Mouse (Mus musculus): ENCODE measurements at regions not wholly inside any gene's neighbourhood (a gene's known extent, or its start where the extent isn't known, plus 50 kb on each side); places are given as distances from the start of the nearest gene placed in this dataset.

DNA sequence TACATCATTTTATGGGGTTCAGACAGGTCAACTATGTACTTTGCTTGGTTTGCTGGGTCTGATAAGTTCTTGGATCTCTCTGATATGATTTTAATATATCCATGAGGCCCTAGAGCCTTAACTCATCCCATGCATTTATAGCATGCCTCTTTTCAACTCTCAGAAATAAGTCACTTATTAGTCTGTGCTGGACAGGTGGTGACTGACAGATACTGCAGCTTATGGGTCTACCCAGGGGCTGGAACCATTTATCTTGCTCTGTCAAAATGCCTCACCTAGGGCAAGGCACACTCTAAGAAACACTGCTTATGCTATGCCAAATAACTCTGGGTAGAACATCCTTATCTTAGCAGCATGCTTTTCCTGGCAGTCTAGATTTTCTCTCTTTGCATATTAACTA is 225.6 kb downstream of the Mbnl1 start:
- no peak for DNase-seq

DNA sequence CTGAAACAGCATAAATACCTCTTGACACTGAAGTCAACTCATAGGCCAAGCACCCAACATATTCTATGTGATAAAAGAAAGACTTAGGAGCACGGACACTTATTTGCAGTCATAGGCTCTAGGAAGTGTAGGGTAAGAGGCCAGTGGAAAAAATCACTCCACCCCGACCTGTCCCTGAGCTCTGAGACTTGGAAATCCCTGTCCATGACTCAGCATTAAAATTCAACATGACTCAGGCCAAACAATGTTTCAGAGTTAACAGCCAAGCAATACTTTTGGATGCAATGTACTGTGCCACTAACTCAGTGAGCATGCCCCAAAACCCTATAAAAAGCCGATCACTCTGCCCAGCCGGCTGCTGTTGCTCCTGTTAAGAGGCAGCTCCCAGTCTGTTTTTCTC is 234.5 kb downstream of the Mbnl1 start:
- no peak for DNase-seq

DNA sequence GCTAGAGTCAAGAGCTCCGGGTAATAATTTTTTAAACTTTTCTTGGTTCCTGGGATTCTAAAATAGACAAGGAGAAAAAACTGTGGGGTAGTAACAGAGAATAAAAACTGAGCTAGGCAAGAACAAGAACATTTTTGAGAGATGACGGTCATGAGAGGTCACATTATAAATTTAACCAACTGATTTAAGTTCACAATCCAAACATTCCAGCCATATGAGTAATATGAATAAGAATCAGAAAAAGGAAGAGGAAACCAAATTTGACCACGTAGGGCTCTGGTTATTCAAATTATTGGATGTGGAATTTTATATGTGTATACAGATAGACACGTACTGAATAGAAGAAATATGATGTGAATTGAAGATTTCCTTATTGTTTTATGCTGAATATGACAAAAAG is 240.3 kb downstream of the Mbnl1 start:
- no peak for DNase-seq

DNA sequence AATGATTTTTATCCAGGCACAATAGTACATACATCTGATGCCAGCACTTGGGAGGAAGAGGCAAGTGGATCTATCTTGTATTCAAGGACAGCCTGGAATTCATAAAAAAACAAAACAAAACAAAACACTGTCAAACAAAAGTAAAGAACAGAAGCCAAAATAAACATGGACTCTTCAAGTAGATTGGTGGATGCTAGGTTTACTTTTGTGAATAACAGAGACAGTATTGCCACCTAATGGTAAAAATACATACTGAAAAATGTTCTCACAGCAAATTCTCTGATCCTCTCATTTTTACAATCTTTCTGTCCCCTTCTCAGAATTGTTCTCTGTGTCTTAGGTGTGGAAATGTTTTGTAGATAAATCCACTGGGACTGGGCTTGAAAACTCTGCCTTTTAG is 247.7 kb downstream of the Mbnl1 start:
- no peak for DNase-seq

DNA sequence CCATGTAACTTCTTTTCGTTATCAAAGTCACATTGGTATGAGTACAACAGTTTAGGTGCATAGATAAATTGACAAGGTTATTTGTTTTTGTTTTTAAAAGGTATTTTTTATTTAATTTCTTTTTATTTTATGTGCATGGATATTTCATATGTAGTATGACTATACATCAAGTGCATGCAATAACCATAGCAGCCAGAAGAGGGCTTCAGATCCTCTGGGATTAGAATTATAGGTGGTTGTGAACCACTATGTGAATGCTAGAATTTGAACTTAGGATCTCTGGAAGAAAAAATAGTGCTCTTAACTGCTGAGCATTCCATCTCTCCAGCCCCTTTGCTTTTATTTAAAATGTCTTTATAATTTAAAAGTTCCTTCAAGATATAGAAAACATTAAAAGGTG is 258.7 kb downstream of the Mbnl1 start:
- DNase-seq = no peak

DNA sequence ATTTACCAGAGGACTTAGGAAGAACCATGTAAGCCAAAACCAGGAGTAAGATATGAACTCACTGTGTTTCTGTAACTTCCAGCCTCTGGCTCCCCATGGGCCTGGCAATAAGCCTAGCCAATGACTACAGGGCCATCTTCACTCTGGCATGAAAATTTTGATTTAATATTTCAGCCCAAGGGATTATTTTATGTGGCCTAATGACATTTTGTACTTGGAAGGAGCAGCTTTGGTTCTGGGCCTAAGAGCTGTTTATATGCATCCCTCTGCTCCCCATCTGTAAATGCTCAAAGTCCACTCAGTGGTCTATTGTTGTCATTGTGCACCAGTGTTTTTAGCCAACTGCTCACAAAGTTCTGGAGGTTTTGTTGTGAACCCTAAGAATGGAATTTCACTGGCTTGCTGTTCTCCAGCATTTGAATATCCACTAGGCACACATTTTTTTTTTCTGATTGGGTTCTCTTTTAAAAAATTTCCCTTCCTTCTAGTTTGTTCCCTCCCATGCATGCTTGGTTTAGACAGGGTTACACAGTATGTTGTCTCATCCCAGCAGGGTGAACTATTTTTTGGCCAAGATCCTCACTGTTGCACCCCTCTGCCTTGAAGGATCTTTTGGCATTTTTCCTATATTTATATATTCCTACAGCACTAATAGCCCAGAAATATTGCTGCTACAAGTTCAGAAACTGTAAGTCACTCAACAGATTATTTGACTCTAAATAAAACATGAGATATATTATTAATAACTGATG is 261.9 kb upstream of the P2ry1 start:
- DNase-seq = no peak

DNA sequence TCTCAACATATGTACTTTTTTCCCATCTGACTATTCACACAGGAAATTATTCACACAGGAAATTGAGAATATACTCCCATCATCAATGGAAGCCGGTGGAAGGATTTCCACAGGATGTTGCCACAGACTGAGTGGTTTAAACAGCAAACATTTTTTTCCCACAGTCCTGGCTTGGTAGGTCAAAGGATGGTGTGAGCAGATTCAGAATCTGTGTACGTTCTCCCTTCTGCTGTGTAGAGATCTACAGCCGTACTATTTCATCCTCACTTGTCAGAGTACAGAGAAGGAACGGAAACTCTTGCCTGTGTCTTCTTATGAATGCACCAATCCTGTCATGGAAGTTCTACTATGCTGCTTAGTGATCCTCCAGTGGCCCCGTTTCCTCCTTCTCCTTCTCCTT is 261.2 kb upstream of the P2ry1 start:
- no peak for DNase-seq

DNA sequence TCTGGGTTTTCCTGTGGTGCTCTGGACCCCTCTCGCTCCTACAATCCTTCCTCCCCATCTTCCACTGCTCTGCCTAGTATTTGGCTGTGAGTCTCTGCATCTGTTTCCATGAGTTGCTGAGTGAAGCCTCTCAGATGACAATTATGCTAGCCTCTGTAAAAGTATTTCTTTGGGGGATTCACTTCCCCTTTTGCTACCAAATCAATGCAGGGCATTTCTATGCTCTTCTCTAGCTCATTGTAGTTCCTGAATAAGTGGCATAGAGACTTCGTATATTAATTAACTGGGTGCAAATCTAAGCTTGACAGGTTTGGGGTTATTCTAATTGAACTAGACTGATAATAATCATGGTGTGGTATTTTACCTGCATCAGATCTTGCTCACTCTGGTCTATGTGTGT is 260.4 kb upstream of the P2ry1 start:
- no peak for DNase-seq

DNA sequence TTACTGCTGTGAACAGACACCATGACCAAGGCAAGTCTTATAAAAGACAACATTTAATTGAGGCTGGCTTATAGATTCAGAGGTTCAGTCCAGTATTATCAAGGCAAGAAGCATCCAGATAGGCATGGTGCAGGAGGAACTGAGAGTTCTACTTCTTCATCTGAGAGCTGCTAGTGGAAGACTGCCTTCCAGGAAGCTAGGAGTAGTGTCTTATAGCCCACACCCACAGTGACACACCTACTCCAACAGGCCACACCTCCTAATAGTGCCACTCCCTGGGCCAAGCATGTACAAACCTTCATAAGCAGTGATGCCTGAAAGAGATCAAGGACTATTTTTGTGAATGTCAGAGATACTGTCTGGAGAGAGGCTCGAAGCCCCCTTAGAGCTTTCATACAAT is 257.5 kb upstream of the P2ry1 start:
- DNase-seq = no peak

DNA sequence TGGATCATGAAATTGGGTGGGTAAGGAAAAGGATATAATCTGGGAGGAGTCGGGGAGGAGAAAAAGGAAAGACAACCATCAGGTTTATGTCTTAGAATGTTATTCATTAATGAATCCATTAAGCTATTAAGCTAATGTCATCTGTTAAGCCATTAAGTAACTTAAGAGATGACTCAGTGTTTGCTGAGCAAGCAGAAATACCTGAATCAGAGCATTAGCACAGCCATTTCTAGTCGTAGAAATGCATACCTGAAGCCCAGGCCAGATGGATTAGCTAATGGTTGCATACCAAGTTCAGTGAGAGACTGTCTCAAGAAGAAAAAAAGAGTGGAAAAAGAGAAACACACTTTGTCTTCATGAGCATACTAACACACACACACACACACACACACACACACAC is 244.0 kb upstream of the P2ry1 start:
- no peak for DNase-seq

DNA sequence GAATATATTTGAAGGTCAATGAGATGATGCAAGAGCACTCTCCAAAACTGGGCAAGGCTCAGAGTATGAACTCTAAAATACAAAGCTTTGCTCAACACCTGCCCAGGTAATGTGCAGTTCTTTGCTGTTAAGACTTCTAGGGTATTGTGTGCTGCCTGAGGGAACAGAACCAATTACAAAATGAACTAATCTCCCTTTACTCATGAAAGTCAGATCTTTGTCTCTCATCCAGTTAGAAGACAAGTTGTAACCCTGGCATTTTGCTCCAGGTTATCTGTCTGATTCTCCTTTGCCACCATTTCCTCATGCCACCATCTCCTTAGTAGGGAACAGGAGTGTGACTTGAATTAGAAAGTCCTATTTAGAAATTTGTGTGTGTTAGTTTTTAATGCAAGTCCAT is 243.5 kb upstream of the P2ry1 start:
- no peak for DNase-seq

DNA sequence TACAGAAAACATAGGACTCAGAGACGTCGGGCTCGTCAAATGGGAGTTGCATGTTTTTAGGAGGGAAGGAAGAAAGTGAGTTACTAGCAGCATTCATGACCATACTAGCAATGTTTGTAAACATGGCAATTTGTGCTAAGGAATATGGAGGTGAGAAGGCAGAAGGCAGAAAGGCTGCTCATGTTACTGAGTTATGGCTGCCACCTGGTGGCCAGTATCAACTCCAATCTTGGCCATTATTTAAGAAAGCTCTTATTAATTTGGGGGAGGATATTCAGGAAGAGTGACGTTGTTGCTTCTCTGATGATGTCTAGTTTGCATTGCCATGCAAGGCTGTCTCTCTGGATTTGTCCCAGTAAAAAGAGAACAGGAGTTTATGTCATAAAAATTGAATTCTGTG is 239.7 kb upstream of the P2ry1 start:
- peak; percentile 31 for DNase-seq

DNA sequence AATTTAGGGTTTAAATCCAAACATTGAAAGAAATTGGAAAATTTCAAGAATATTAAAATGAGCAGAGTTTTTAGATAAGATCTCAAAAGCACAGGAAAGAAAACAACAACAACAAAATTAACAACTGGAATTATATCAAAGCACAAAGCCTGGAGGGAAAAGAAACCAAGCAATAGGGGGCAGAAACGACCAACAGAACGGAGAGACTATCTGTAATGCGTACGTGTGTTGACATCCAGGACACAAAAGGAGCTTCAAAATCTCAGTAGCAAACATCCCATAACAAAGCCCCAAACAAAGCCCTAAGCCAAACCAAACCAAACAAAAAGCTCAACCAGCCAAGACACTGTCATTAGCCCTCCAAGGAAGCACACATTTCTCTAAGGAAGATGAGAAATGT is 237.5 kb upstream of the P2ry1 start:
- no peak for DNase-seq

DNA sequence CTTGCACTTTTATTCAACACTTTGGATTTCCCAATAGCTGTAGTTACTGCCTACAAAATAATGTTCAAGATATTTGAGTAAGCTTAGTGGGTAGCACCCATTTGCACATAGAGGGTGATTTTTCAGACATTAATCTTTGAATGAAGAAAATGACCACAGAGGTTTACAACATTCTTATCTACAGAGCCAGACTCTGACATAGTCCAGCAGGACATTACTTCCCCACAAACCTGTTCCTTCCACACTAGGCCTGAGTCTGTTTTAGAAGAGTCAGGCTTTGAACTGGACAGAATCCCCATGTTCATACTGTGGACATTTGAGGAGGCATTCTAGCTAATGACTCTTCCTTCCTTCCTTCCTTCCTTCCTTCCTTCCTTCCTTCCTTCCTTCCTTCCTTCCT is 233.6 kb upstream of the P2ry1 start:
- DNase-seq = no peak

DNA sequence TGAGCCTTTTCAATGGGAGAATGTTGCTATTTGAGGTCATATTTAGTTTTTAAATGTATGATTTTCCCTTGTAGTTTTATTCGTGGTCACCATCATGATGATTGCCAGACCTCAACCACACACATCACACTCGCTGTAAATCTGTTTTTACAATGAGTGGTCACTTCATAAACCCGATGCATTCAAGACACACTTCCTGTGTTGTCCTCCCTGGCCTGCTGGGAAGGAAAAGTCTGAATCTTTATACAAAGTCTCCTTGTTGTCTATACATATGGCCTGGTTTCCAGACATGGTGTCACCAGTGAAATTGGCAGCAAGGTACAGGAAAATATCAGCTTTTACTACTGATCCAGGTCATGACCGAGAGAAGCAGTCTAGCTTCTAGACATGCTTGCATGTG is 230.7 kb upstream of the P2ry1 start:
- DNase-seq = no peak

DNA sequence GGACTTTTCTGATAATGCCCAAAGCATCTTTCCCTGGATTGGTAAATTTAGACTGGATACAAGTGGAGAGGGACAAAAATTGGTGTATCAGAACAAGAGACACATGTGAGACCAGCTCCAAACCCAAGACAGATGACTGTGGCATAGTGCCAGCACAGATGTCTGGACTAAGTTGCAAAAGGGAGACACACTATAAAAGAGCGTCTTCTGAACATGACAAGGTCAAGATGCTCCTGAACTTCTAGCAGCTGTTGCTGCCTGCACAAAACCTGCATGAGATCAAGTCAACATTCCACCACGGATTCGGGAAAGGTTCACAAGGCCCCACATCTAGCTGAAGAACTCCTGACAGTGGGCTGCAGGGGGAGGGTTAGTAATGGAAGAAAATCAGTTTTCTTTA is 229.2 kb upstream of the P2ry1 start:
- DNase-seq = no peak

DNA sequence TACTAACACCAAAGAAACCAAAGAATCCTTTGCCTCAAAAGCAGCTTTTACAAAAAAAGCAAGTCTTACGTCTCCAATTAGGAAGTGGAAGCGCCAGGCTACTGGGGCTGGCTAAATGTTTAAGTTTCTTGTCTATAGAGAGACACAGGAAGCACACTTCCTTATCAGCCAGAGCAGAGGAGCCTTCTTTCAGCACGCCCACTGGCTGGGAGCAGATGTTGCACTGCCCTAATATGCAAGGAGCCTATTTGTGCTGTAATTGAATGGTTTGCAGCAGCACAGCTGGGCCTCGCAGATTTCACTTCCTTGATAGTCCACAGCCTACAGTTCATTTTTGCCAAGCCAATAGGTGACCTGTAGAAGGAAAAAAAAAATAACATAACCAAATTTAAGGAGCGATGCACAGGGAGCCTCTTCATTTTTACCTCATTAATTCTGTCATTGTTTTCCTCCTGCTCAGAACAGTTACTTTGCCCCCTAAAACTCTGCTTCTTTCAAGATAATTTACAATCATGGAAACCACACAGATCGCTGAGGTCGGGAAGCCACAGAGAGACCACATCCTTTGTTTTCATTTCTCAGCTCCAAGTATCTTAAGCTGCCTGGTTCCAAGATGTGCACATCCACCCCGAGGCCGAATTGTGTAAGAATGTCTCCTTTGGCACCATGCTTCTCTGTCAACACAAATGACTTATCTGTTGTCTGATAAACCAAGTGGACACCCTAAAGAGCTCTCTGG is 217.3 kb upstream of the P2ry1 start:
- DNase-seq = no peak

DNA sequence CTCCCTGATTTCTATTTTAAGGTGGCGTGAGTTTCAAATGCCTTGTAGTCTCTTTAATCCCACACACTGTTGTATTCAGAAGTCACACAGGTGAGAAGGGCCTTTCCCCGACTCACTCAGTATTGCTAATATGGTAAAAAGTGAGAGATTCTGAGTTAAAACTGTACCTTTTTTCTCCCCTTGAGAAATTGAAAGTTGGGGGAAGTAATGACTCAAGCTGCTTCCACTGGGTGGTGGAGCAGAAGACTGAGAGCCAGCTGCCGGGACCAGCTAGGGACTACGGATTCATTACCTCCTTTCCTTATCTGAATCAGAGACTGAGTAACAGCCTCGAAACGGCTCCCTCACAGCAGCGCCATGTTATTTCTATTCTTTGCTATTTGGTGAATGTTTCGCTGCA is 214.6 kb upstream of the P2ry1 start:
- DNase-seq = no peak

DNA sequence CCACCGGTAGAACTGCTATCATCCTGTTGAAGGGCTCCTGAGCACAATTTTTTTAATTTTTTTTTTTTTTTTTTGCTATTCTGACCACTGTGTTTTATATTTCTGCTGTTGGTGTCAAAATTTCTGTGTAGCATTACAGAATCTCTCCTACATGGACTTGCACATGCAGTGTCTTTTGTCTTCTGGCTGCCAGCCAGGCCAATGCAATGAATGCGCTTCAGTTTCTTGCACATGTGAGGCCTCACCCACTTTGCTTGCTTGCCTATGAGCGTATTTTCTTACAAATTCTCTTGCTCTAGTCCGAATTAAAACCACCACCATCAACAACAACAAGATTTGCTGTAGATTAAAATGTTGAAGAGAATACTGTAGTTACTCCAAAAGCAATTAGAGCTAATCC is 213.2 kb upstream of the P2ry1 start:
- no peak for DNase-seq

DNA sequence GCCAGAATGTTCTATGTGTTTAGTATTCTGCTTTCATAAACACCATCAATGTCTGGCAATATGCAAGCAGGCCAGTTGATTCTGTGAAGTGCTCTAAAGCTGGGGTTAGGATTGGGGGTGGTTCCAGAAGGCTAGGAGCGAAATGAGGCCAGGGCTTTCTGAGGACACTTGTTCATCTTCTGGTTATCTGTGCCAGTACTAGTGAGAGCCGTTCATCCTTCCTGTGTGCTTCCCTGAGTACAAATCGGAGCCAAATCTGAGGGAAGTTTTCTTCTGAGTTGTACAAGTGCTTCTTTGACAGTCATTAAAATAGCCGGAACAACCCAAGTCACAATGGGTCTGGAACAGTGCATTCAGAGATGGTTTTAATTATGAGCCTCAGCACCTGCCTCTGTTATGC is 210.4 kb upstream of the P2ry1 start:
- peak; percentile 2 for DNase-seq

DNA sequence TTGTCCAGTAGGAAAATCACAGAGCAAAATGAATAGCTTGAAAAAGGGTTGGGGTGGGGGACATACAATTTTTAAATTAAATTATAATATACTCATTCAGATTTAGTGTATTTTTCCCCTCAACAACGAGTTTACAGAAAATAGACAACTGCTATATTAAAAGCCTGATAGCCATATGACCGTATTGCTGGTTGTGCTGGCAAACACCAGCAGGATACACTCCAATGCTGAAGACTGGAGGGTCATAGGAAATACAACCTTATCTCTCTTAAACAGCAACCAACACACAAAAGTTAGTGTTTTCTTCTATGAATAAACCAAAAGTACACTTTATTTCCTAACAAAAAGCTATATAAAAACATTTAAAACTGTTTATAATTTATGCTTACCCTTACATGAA is 206.4 kb upstream of the P2ry1 start:
- DNase-seq = no peak

DNA sequence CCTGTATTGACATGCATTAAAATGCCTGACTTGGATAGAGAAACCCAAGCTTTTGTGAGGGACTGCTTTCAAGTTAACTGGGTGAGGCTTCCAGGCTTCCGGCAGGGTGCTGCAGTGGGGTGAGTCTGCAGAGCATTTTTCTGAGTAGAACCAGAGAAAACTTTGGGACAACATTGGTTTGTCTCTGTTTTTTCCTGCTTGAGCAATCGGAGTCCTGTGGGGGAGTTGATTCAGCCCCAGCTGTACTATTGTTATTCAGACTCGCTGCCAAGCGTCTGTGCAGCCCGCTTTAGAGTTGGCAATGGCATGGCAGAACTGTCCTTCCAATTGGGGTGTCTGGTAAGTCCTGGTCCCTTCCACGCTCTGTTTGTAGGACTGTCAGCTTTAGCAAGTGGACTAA is 204.8 kb upstream of the P2ry1 start:
- no peak for DNase-seq

DNA sequence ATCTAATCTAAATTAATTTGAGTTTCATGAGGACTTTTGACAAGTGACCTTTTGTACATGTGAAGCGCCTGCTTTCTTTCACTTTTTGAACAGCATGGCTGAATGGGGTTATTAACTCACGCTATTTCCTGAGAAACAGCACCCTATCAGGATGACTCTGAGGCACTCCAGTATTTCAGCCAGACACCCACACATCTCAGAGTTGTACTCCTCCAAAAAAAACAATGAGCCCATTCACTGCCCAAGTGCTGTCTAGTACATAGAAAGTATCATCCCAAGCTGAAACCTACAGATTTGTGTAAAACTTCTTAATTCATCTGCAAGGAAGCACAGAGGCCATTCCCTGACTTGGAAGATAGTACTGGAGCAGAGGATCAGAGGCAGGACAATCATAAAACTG is 204.1 kb upstream of the P2ry1 start:
- DNase-seq = no peak

DNA sequence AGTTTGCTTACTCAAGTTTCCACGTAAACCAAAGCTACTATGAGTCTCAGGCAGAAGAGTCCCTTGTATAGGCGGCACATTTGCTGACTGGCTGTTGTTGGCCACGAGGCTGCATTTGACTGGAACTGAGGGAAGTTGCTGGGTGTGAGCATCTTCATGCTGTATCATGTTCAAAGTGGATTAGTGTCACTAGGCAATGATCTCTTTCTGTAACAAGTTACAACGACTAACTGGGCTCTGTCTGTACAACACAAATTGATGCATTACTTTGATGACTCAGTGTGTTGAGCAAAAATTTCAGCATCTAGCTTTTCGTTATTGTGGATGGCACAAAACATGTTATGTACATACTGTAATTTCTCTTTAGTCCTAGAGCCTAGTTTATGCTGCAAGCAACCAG is 203.7 kb upstream of the P2ry1 start:
- DNase-seq = no peak

DNA sequence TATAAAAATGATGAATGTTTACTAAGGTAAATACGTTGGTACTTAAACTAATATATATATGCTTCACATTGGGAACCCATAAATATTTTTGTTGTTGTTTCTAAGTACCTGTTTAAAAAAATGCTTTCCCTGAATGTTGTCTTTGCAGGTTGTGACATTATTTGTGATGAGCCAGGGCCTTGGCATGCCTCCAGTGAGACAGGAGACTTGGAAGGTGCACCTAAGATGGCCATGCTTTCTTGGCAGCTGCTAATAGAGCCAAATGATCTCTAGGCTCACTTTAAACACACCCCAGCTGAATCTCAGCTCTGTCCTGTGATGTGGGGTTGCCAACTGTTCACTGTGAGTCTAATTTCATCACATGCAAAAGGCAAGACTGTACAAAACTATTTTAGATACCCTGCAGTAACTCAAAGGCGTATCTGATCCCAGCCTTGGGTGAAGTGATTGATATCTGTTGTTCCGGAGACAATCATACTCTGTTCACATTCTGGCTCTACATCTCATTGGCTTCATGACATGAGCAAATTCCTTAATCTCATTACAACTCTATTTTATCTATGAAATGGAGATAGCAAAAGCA is 197.8 kb upstream of the P2ry1 start:
- DNase-seq = no peak
